Mouse (Mus musculus): Measurements from ENCODE around the gene Pard3. TPM values are rescaled to one million over a fixed set of nuclear protein-coding genes. Genes with fewer than 3 reads are reported as not detected.

Pard3 gene
- polyA plus RNA-seq, 1 experiment from 2014 or later = 33.4 TPM

DNA sequence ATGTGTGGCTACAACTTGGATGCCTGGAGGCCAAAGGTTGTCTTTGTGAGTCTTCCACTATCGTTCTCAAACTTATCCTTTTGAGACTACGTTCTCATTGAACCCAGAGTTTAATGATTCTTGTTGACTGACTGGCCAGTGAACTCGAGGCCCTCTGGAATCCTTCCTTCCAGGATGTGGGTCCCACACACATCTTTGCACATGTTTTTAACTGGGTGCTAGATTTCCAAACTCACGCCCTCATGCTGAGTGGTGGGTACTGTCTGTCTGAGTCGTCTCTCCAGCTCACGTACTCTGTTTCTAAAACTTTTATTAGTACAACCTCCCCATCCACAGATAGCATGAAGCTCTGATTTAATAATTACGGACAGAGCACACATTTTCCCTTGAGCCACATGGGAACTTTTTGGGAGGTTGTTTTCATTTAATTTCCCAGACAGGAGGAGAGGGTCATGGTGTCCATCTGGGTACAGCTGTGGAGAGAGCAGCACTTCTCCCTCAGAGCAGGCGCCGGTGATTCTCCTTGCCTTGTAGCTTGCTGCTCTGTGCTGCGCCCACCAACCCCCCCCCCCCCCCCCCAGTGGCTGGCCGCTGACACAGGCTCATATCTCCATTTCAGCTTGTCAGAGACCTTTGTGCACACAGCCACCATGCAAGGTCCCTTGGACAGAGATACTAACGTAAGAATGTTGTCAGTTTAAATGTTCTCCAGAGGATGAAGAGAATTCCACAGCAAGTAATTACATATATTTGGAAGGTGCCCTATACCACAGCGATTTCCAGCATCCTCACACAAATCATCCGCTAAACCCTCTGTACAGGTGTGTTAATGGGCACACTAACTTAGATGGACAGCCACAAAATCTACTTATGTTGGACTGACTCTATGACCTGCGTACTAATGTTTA is 165.9 kb downstream of the Pard3 start:
- Histone ChIP-seq H3K4me3 (no peak overlapping the region), H3K4me1 (peaks cover 15% of the 10 kb centered on the region), H3K36me3 (replicated peaks) (no peaks in the 10 kb centered on the region), H3K27ac (replicated peaks) (no peak overlapping the region), H3K9me3 (no peaks in the 10 kb centered on the region), H3K27me3 (replicated peaks; ENCODE audit: low read depth, poor library complexity, severe bottlenecking) (no peaks in the 10 kb centered on the region)
- no peak for DNase-seq (ENCODE audit: low spot score)
- 76% methylated on average over 15 of the region's 15 CpGs for WGBS

DNA sequence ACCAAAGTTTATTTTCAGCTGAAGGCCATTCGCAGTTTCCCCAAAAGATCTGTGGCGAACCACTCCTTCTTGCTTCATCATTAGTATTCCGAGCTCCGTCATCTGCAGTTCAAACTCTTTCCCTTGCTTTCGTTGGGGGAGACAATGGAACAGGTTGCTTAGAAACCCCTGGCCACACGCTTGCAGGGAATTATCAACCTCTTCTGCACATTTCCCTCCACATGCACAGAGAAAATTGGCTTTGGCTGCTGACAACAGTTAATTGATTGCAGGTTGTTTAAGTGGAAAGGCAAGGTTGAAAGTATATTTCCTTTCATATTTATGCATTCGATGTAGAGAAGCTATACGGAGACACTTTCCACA is 166.5 kb downstream of the Pard3 start:
- H3K4me1 ChIP-seq = peaks cover 15% of the 10 kb centered on the region
- H3K27ac ChIP-seq (replicated peaks) = no peak overlapping the region
- H3K9me3 ChIP-seq = no peaks in the 10 kb centered on the region
- no peak for DNase-seq (ENCODE audit: low spot score)
- H3K4me3 ChIP-seq = no peak overlapping the region
- WGBS = 77% methylated on average over 8 of the region's 8 CpGs
- no peaks in the 10 kb centered on the region for H3K36me3 ChIP-seq (replicated peaks)
- no peaks in the 10 kb centered on the region for H3K27me3 ChIP-seq (replicated peaks; ENCODE audit: low read depth, poor library complexity, severe bottlenecking)

DNA sequence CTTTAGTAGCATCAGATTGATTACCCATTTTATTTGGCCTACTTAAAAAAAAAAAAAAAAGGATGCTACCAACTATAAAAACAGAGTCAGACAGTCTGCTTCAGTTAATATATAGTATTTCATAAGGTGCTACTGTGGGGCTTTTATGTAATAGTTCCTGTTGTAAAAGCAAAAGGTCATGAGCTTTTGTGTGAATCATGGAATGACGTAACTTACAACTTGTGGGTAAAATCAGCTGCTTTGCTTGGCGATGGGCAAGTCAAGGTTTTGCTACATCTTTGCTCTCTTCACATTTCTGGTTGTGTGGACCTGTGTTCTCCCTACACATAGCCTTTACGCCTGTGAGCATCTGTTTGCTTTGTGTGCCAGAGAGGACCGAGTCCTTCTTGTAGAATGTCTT is 179.7 kb downstream of the Pard3 start:
- Histone ChIP-seq H3K4me1 (no peaks in the 10 kb centered on the region), H3K4me3 (no peak overlapping the region), H3K27me3 (replicated peaks; ENCODE audit: low read depth, poor library complexity, severe bottlenecking) (no peaks in the 10 kb centered on the region), H3K27ac (replicated peaks) (no peak overlapping the region), H3K36me3 (replicated peaks) (no peaks in the 10 kb centered on the region), H3K9me3 (no peaks in the 10 kb centered on the region)
- DNase-seq (ENCODE audit: low spot score) = no peak
- WGBS = 88% methylated on average over 4 of the region's 4 CpGs

DNA sequence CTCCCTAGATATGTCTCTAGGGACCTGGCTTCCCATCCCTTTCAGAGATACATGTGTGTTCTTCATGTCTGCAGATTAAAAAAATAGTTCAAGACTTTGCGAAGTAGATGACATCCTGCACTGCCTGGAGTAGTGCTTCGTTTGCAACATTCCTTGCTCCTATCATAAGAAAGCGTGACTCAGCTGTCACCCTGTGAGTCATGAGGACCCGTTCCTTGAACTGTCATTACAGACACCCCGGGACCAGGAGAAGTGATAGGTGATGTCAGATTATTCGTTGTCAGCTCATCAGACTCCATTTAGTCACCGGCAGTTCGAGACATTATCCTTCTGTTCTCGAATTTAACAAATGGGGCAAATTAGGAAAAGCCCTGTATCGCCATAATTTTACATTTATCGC is 180.1 kb downstream of the Pard3 start:
- Histone ChIP-seq H3K27me3 (replicated peaks; ENCODE audit: low read depth, poor library complexity, severe bottlenecking) (no peaks in the 10 kb centered on the region), H3K4me1 (no peaks in the 10 kb centered on the region), H3K4me3 (no peak overlapping the region), H3K9me3 (no peaks in the 10 kb centered on the region), H3K27ac (replicated peaks) (no peak overlapping the region), H3K36me3 (replicated peaks) (no peaks in the 10 kb centered on the region)
- DNase-seq (ENCODE audit: low spot score) = no peak
- WGBS = 93% methylated on average over 11 of the region's 11 CpGs

DNA sequence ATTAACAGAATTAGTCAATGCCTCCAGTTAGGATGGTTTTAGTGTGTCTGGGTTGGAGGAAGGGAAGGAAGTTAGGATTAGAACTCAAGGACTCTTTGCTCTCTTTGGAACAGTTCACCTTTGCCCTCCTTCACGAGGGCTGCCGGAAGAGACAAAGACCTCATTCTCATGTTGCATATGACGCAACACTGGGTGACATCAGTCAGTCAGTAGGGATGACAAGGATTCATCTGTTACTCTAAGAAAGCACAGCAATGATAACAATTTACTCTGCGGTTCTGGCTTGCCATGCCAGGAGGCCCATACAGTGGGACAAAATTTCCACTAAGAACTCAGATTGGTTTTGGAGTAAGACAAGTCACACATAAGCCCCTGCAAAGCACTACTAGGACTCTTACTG is 187.1 kb downstream of the Pard3 start:
- Histone ChIP-seq H3K9me3 (no peaks in the 10 kb centered on the region), H3K27me3 (replicated peaks; ENCODE audit: low read depth, poor library complexity, severe bottlenecking) (no peaks in the 10 kb centered on the region), H3K27ac (replicated peaks) (no peak overlapping the region), H3K4me3 (no peak overlapping the region), H3K4me1 (peaks cover 46% of the 10 kb centered on the region), H3K36me3 (replicated peaks) (no peaks in the 10 kb centered on the region)
- no peak for DNase-seq (ENCODE audit: low spot score)
- 41% methylated on average over 4 of the region's 4 CpGs for WGBS

DNA sequence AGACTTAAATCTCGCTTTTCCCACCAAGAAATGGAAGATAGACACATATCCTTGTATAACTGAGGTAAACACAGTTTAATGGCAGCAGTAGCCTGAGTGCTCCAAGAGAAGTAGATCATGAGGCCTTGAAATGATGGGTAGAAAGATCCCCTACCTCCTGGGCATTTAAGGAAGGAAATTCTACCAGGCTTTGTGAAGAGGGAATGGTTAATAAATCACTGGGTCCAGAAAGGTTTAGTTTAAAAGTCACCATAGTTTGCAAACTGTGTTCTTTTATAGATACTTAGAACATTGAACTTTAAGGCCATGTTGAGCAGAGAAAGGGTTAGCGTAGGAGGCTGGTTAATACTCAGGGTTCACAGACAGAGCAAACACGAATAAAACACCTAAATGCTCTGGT is 187.8 kb downstream of the Pard3 start:
- no peak overlapping the region for H3K27ac ChIP-seq (replicated peaks)
- no peaks in the 10 kb centered on the region for H3K36me3 ChIP-seq (replicated peaks)
- no peak for DNase-seq (ENCODE audit: low spot score)
- H3K27me3 ChIP-seq (replicated peaks; ENCODE audit: low read depth, poor library complexity, severe bottlenecking) = no peaks in the 10 kb centered on the region
- peaks cover 50% of the 10 kb centered on the region for H3K4me1 ChIP-seq
- 90% methylated on average over 3 of the region's 3 CpGs for WGBS
- H3K9me3 ChIP-seq = no peaks in the 10 kb centered on the region
- H3K4me3 ChIP-seq = no peak overlapping the region

DNA sequence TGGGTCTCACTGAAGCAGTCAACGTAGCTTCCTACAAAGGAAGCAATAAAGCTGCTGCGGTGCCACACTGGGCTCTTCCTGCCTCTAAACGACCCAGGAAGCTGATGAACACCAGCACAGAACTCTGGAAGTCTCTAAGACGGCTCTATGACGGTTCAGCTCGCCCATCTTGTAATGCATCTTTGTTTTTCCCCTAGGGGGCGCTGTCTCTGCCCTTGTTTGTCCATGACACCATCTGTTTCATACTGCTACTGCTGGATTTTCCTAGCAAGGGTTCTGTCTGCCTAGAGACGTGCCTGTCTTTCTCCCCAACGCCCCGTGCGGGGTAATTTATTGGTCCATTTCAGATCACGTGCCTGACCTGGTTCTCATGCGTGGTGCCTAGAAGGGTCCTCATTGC is 188.3 kb downstream of the Pard3 start:
- WGBS = 81% methylated on average over 13 of the region's 13 CpGs
- Histone ChIP-seq H3K4me3 (no peak overlapping the region), H3K4me1 (peaks cover 50% of the 10 kb centered on the region)

DNA sequence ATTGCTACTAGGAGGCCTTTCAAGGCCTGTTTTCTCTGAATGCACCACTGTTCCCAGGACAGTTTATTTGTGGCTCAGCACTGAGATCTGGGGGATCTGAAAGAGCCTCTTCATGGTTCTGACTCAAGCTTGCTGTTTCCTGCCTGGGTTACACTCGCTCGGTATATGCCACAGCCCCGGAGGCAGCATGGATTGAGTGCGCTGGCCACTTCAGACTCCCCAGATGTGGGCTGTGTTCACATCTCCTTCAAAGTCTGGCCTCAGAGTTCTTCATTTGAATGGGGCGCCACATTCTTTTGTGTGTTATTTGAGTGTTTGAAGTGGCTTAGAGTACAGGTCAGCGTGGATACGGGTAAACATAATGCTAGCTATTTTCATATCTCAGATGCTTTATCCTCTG is 190.9 kb downstream of the Pard3 start:
- no peak for DNase-seq (ENCODE audit: low spot score)
- H3K9me3 ChIP-seq = no peaks in the 10 kb centered on the region
- 53% methylated on average over 7 of the region's 7 CpGs for WGBS
- H3K27me3 ChIP-seq (replicated peaks; ENCODE audit: low read depth, poor library complexity, severe bottlenecking) = no peaks in the 10 kb centered on the region
- H3K36me3 ChIP-seq (replicated peaks) = no peaks in the 10 kb centered on the region
- peaks cover 48% of the 10 kb centered on the region for H3K4me1 ChIP-seq
- no peak overlapping the region for H3K4me3 ChIP-seq
- H3K27ac ChIP-seq (replicated peaks) = no peak overlapping the region

More for the DNA sequence above, 188.3 kb downstream of the Pard3 start:
- Histone ChIP-seq H3K36me3 (replicated peaks) (no peaks in the 10 kb centered on the region), H3K27me3 (replicated peaks; ENCODE audit: low read depth, poor library complexity, severe bottlenecking) (no peaks in the 10 kb centered on the region), H3K27ac (replicated peaks) (no peak overlapping the region), H3K9me3 (no peaks in the 10 kb centered on the region)
- no peak for DNase-seq (ENCODE audit: low spot score)

DNA sequence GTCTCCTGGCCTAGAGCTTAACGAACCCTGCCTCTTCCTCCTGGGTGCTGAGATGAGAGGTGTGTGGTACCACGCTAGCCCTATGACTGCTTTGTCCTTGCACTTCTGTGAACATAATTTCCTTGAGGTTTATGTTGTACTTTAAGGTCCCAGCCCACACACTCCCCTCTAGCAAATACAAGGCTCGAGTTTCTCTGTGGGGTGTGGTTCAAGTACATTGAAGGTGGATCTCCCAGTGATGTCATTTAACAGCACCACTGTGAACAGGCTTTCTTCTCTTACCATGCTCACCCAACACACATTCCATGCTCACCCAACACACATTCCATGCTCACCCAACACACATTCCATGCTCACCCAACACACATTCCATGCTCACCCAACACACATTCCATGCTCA is 193.4 kb downstream of the Pard3 start:
- WGBS = 96% methylated on average over 3 of the region's 3 CpGs

DNA sequence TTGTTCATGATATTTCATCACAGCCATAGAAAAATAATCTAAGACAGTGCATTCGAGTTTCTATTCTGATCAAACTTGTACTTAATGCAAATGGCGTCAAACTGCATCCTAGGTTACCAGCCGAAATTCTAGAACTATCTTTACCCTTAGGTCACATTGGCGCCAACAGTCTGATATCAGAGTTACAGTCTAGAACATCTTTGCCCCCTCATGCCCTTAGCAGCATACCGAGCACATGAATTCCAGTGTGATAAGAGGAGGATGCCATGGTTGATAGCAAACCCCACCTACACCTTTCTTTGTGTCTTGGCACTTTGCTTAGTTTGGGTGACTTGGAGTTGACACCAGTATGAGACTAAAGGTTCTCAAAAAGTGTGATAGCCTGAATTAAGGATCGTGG is 197.4 kb downstream of the Pard3 start:
- no peak overlapping the region for H3K4me3 ChIP-seq
- H3K4me1 ChIP-seq = peaks cover 32% of the 10 kb centered on the region
- DNase-seq (ENCODE audit: low spot score) = no peak
- WGBS = 95% methylated on average over 6 of the region's 6 CpGs
- H3K27ac ChIP-seq (replicated peaks) = no peak overlapping the region
- no peaks in the 10 kb centered on the region for H3K27me3 ChIP-seq (replicated peaks; ENCODE audit: low read depth, poor library complexity, severe bottlenecking)
- no peaks in the 10 kb centered on the region for H3K36me3 ChIP-seq (replicated peaks)
- H3K9me3 ChIP-seq = no peaks in the 10 kb centered on the region

More for the DNA sequence above, 193.4 kb downstream of the Pard3 start:
- no peaks in the 10 kb centered on the region for H3K27me3 ChIP-seq (replicated peaks; ENCODE audit: low read depth, poor library complexity, severe bottlenecking)
- H3K36me3 ChIP-seq (replicated peaks) = no peaks in the 10 kb centered on the region
- H3K4me3 ChIP-seq = no peak overlapping the region
- H3K9me3 ChIP-seq = no peaks in the 10 kb centered on the region
- no peak for DNase-seq (ENCODE audit: low spot score)
- H3K27ac ChIP-seq (replicated peaks) = no peak overlapping the region
- H3K4me1 ChIP-seq = peaks cover 31% of the 10 kb centered on the region

DNA sequence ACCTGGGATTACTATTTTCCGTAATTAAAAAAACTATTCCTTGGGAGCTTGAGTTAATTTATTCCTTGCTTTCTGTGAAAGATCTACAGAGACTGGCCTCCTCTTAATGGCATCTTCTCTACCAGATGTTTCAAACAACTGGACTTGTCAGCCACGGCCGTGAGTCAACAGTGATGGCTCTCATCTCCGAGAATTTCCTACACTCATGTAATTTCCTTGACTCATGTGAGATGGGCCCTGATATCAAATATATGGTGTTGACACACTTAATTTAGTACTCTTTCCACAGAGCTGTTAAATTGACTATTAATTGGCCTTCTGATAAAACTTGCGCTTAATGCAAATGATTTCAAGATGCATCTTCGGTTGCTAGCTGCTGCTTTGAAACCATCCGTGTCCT is 198.3 kb downstream of the Pard3 start:
- WGBS = 89% methylated on average over 7 of the region's 7 CpGs
- Histone ChIP-seq H3K27me3 (replicated peaks; ENCODE audit: low read depth, poor library complexity, severe bottlenecking) (no peaks in the 10 kb centered on the region), H3K9me3 (no peaks in the 10 kb centered on the region), H3K4me1 (peaks cover 35% of the 10 kb centered on the region), H3K36me3 (replicated peaks) (no peaks in the 10 kb centered on the region), H3K27ac (replicated peaks) (no peak overlapping the region), H3K4me3 (no peak overlapping the region)
- no peak for DNase-seq (ENCODE audit: low spot score)

DNA sequence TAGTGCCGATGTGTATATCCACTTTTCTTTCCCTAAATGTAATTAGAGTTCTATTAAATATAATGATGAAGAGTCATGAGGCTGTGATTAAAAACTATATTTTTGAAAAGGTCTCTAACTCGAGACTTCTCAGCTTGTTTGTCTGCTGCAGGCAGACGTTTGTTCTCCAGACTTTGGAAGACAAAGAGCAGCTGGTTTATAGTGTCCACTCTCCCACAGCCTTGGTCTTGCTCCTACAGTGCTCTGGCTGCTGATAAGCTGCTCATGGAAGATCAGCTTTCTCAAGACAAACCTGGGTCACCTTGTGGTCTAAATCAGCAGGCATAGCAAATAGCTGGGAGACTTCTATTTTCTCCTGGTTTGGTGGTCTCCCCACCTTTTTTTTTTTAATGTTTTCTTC is 198.7 kb downstream of the Pard3 start:
- no peak overlapping the region for H3K4me3 ChIP-seq

DNA sequence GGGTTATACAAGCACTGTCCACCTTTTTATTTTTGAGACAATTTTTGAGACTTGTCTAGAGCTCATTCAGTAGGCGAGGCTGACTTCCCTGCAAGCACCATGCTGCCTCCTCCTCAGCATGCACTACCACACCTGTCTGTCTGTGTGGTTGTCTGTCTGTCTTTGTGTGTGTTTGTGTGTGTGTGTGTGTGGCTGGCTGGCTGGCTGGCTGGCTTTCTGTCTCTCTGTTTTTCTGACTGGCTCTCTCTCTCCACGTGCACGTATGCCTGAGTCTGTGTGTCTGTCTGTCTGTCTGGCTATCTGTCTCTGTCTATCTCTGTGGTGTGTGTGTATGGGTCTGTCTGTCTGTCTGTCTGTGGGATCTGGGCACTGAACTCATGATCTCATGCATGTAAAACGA is 199.2 kb downstream of the Pard3 start:
- 82% methylated on average over 4 of the region's 4 CpGs for WGBS
- no peak overlapping the region for H3K27ac ChIP-seq (replicated peaks)
- no peaks in the 10 kb centered on the region for H3K27me3 ChIP-seq (replicated peaks; ENCODE audit: low read depth, poor library complexity, severe bottlenecking)
- no peak overlapping the region for H3K4me3 ChIP-seq
- peaks cover 40% of the 10 kb centered on the region for H3K4me1 ChIP-seq
- no peak for DNase-seq (ENCODE audit: low spot score)
- no peaks in the 10 kb centered on the region for H3K9me3 ChIP-seq
- no peaks in the 10 kb centered on the region for H3K36me3 ChIP-seq (replicated peaks)

More for the DNA sequence above, 198.7 kb downstream of the Pard3 start:
- Histone ChIP-seq H3K27me3 (replicated peaks; ENCODE audit: low read depth, poor library complexity, severe bottlenecking) (no peaks in the 10 kb centered on the region), H3K9me3 (no peaks in the 10 kb centered on the region), H3K36me3 (replicated peaks) (no peaks in the 10 kb centered on the region), H3K27ac (replicated peaks) (no peak overlapping the region), H3K4me1 (peaks cover 39% of the 10 kb centered on the region)
- DNase-seq (ENCODE audit: low spot score) = no peak
- 77% methylated on average over 3 of the region's 3 CpGs for WGBS
